Mouse (Mus musculus): ENCODE results near the gene Gm9732. TPM values are rescaled to one million over a fixed set of nuclear protein-coding genes. Genes with fewer than 3 reads are reported as not detected.

Gene Gm9732
- not detected for total RNA-seq (2023)

GRCm38 (mm10) chr14:43274986-43275511 lies at the start of gene Gm9732:
Gene Gm9732, plus strand, starts transcription at chr14:43275036.

GRCm38 (mm10) chr14:43235204-43235603 lies 39.6 kb upstream of the Gm9732 start, which contains the start of gene Gm8122:
Gene Gm8122, minus strand, starts transcription at chr14:43235304.

GRCm38 (mm10) chr14:43258349-43258748 lies 16.5 kb upstream of the Gm9732 start, which contains the start of gene Gm8126:
Gene Gm8126, plus strand, starts transcription at chr14:43258649.

GRCm38 (mm10) chr14:43293503-43293902 lies 18.7 kb downstream of the Gm9732 start, which contains the start of gene Gm8127:
Gene Gm8127, minus strand, starts transcription at chr14:43293832.

GRCm38 (mm10) chr14:43347711-43348110 lies 72.9 kb downstream of the Gm9732 start, which contains the start of gene 1700001F09Rik:
Gene 1700001F09Rik, minus strand, starts transcription at chr14:43347811.

Other genes with a start within 250 kb of the Gm9732 start
- not detected for gene Gm8094, start 198.4 kb upstream of the Gm9732 start, total RNA-seq (2023)
- not detected for gene Gm8104, start 174.4 kb upstream of the Gm9732 start, total RNA-seq (2023)
- gene Gm7233, start 95.2 kb upstream of the Gm9732 start, total RNA-seq (2023): under 1 TPM in 1 of 2 experiments, not detected in 1; 0.52 TPM
- not detected for gene Gm8122, start 39.7 kb upstream of the Gm9732 start, total RNA-seq (2023)
- under 1 TPM in 1 of 2 experiments, not detected in 1; 0.86 TPM for gene Gm8126, start 16.4 kb upstream of the Gm9732 start, total RNA-seq (2023)
- not detected for gene Gm8127, start 18.8 kb downstream of the Gm9732 start, total RNA-seq (2023)
- not detected for gene 1700001F09Rik, start 72.8 kb downstream of the Gm9732 start, total RNA-seq (2023)
- gene Gm8138, start 141.3 kb downstream of the Gm9732 start, total RNA-seq (2023): not detected

Measured in monocyte, adult 59 days (primary cell).